Mouse (Mus musculus) cerebellum, adult 2 months (tissue): ENCODE measurements at regions not wholly inside any gene's neighbourhood (a gene's known extent, or its start where the extent isn't known, plus 50 kb on each side); places are given as distances from the start of the nearest gene placed in this dataset.
A peak's percentile ranks its signal among the peaks of the same experiment; 100 is the strongest.

Experiments
- DNase-seq, 2 experiments: peaks; one replicate each; pipeline ENCODE4 v3.0.0; 2021
- H3K27ac ChIP-seq: fragments of 200-500 bp; 2 replicates; pipeline ENCODE4 v1.5.1; 2012; ENCODE audit warnings: low read length, control low read depth, inconsistent platforms; ENCODE audit not compliant: insufficient read depth
- H3K27me3 ChIP-seq: fragments of 200-500 bp; 2 replicates; pipeline ENCODE4 v1.6.1; 2012; ENCODE audit warnings: inconsistent platforms, mild to moderate bottlenecking, low read length, moderate library complexity; ENCODE audit not compliant: control insufficient read depth, insufficient read depth
- H3K4me1 ChIP-seq: fragments of 200-500 bp; 2 replicates; pipeline ENCODE4 v1.6.1; 2011; ENCODE audit warnings: low read length; ENCODE audit not compliant: control insufficient read depth, insufficient read depth
- H3K4me3 ChIP-seq: fragments of 200-500 bp; replicated peaks from 2 replicates; pipeline ENCODE3; 2011; ENCODE audit warnings: mild to moderate bottlenecking, low read depth, low read length, control low read depth; ENCODE audit not compliant: insufficient read depth
- CTCF ChIP-seq: fragments of 200-500 bp; IDR thresholded peaks from 2 replicates; pipeline ENCODE4 v1.5.1; 2011; ENCODE audit warnings: low read depth, mild to moderate bottlenecking, control low read depth, low read length, moderate library complexity, borderline replicate concordance; ENCODE audit not compliant: insufficient read depth
- POLR2A ChIP-seq: fragments of 200-500 bp; IDR thresholded peaks from 2 replicates; pipeline ENCODE4 v1.6.1; 2011; ENCODE audit warnings: low read length, control low read depth, borderline replicate concordance; ENCODE audit not compliant: insufficient read depth
- WGBS: fragments of 180-500 bp; shearing (Covaris S2); methylation state at CpG from one replicate; pipeline ENCODE4 v1.1.7; 2018; 5-methylcytosine and 5-hydroxymethylcytosine counted together

DNA sequence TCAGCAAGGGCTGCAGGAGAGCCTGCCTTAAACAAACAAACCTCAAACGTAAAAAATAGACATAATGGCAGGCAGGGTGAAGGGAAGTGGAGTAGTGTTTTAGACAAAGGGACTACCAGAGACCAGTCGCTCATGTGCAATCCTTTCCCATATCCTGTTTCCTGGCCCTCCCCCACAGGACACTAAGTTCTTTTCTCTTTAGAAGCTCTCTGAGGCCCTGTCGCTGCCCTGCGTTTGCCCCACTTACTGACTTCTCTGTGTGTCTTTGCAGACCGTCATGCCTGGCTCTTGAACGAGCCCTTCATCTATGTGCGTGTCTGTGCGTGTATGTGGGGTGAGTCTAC lies 58.5 kb upstream of the Adgre5 start:
- no peak overlapping the region for H3K27ac ChIP-seq
- no peak for DNase-seq
- TF ChIP-seq CTCF (no peak), POLR2A (no peak)
- no peak overlapping the region for H3K4me3 ChIP-seq
- WGBS, result 81% methylated on average over 8 of the region's 8 CpGs
- H3K4me1 ChIP-seq, result no peaks in the 10 kb centered on the region
- no peaks in the 10 kb centered on the region for H3K27me3 ChIP-seq

DNA sequence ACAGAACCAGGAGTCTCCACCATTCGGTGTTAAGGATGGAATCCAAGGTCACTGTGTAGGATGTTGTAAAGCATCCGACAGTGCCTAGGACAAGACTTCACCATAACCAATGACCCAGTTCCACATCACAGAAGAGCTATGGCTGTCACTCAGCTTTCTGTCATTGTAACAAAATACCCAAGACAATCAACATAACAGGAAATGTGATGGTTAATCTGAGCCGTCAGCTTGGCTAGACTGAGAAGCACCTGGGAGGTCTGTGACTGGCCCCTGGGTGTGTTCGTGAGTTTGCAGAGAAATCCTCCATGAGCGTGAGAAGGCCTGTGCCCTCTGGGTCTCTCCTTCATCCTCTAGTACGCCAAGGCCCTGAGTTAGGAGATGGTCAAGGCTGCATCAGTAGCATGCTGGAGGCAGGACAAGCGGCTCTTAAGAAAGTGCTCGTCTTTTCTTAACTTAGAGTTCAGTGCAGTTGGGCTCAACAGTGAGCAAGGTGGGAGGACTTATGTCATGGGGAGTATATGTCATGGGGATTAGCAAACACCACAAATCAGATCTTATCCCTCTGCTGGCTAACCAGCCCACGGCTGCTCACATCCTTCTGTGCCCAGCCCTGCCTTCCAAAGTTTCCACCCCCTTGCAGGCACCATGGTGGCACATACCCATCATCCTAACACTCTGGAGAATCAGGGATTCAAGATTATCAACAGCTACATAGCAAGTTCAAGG lies 57.9 kb upstream of the Adgre5 start:
- no peak overlapping the region for H3K4me3 ChIP-seq
- no peak overlapping the region for H3K27ac ChIP-seq
- no peak for TF ChIP-seq POLR2A
- TF ChIP-seq CTCF, result no peak
- H3K4me1 ChIP-seq, result no peaks in the 10 kb centered on the region
- H3K27me3 ChIP-seq, result no peaks in the 10 kb centered on the region
- DNase-seq, result no peak
- WGBS, result 81% methylated on average over 9 of the region's 9 CpGs

DNA sequence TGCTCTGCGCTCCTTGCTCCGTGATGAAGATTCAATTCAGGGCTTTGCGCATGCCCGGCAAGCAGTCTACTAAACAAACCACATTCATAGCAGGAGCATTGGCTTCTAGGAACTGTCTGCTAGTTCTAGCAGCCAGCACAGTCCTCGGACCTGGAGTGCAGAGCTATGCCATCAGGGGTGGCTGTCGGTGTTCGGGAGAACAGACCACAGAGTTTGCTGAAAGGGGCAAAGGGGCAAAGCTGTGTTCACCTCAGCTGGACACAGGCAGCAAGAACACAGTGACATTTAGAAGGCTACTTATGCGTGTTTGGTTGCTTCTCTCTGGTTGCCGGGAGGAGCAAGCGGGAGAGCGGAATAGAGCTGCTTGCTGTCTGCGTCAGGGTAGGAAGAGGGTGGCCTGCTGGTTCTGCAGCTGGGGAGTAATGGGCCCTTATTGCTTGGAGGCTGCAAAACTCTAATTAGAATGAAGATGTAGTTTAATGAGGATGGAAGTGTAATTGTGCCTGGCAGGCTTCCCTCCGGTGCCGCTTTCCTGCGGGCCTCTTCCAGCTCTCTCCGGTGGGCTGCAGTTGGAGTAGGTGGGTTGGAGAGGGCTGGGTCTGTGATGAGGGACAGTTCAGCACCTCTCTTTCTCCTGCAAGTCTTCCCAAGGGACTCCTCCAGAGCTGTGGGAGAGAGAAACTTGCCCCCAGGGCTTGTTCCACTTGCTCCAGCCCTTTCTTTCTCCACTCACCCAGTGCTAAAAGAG lies 52.5 kb upstream of the Adgre5 start:
- 55% methylated on average over 16 of the region's 16 CpGs for WGBS
- H3K27me3 ChIP-seq, result no peaks in the 10 kb centered on the region
- H3K4me1 ChIP-seq, result no peaks in the 10 kb centered on the region
- H3K27ac ChIP-seq, result no peak overlapping the region
- TF ChIP-seq CTCF (no peak), POLR2A (no peak)
- no peak overlapping the region for H3K4me3 ChIP-seq
- DNase-seq, result peak in 1 of 2 experiments; percentile 18
